Mouse (Mus musculus): ENCODE measurements around the gene Miox. TPM values are rescaled to one million over a fixed set of nuclear protein-coding genes. Genes with fewer than 3 reads are reported as not detected.

Gene Miox
- not detected in 2 replicates for polyA plus RNA-seq (2016; fragmentation: Nextera tagmentation; extraction: Ambion mirVana)

DNA sequence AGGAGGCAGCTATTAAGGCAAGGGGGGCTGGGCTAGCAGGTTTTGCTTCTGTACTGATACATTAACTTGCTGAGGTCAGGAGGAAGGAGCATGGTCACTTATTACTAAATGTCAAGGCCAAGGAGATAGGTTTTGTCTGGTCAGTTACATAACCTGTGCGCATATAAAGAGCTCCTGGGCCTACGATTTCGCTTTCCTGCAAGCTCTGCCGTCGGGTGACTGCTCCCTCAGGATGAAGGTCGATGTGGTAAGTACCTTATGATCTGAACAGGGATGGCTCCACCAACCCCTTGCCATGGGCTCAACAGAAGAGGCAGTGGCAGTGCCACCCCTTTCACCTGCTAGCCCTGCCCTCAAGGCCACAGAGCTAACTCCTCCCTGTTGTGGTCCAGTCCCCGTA lies at the start of gene Miox:
Gene Miox, plus strand, starts transcription at position 128 of the 400 bp plus-strand sequence.
- no peaks in the 10 kb centered on the region for H3K4me1 ChIP-seq
- no peaks in the 10 kb centered on the region for H3K36me3 ChIP-seq
- H3K4me2 ChIP-seq (replicated peaks): no peak within 1 kb of the TSS
- no peaks in the 10 kb centered on the region for H3K9me3 ChIP-seq (replicated peaks)
- WGBS: 94% methylated on average over 7 of the region's 7 CpGs
- H3K27me3 ChIP-seq: no peaks in the 10 kb centered on the region
- H3K9ac ChIP-seq: no peak within 1 kb of the TSS; the same call in 1 of the 2 replicates
- H3K4me3 ChIP-seq: no peak within 1 kb of the TSS
- H3K27ac ChIP-seq: no peak within 1 kb of the TSS
- no peak for ATAC-seq (ENCODE audit: low FRiP score)

DNA sequence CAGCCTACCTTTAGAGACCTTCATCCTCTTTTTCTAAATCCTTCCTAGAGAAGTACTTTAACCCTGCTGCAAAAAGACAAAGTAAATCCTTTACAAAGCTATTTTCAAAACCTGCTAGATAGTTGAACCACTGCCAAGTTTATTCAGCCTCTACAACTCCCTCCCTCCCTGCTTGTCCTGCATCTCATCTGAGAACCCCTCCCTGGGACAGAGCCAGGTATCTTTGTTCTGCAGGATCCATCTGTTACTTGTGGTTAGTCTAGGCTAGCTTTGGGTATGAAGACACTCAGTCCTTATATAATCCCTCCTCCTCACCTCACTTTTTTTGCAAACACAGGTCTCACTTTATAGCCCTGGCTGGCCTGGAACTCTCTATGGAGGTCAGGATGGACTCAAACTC lies 49.2 kb upstream of the Miox start:
- ATAC-seq (ENCODE audit: low FRiP score): no peak
- H3K36me3 ChIP-seq: peaks cover 91% of the 10 kb centered on the region
- no peak overlapping the region for H3K9ac ChIP-seq
- no peak overlapping the region for H3K4me3 ChIP-seq
- no peaks in the 10 kb centered on the region for H3K9me3 ChIP-seq (replicated peaks)
- no peak overlapping the region for H3K4me2 ChIP-seq (replicated peaks)
- no peaks in the 10 kb centered on the region for H3K4me1 ChIP-seq
- no peaks in the 10 kb centered on the region for H3K27me3 ChIP-seq
- H3K27ac ChIP-seq: no peak overlapping the region

DNA sequence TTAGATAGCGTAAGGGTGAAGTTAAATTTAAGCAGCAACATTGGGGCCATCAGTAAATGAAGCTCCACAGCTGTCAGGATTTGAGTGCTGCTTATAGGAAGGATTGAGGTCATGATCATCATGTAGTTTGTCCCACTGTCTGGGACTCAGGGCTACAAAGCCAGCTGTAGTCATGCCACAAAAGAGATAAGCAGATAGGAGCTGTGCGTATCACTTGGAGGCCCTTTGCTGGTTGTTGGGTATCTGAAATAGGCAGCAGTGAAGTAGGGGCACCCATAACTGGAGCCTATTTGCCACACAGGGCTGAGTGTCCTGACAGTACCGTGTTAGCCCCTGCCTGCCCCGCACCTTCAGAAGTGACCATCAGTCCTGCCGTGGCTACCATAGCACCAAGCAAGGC lies 48.7 kb upstream of the Miox start:
- no peak overlapping the region for H3K4me3 ChIP-seq
- 93% methylated on average over 5 of the region's 5 CpGs for WGBS
- H3K27me3 ChIP-seq: no peaks in the 10 kb centered on the region
- no peaks in the 10 kb centered on the region for H3K4me1 ChIP-seq
- H3K4me2 ChIP-seq (replicated peaks): no peak overlapping the region
- H3K9ac ChIP-seq: no peak overlapping the region
- peaks cover 87% of the 10 kb centered on the region for H3K36me3 ChIP-seq
- H3K27ac ChIP-seq: no peak overlapping the region
- ATAC-seq (ENCODE audit: low FRiP score): no peak
- H3K9me3 ChIP-seq (replicated peaks): no peaks in the 10 kb centered on the region

DNA sequence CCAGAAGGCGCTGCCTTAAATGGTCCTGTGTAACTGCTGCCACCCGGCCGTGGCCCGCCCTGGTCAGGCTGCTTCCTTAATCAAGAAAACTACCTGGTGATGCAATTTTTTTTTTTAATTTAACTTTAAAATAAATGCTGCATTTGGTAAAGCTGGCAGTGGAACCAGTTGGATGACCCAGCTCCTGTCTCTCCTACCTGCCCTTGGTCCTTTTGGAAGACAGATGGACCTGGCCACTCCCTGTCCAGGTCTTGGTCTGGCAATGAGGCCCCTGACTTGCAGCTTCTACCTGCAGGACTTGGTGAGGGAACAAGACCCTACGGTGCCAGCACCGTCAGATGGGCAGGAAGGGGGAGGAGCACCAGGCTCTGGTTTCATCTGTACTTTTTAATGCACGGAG lies 48.1 kb upstream of the Miox start:
- Histone ChIP-seq H3K9me3 (replicated peaks) (no peaks in the 10 kb centered on the region), H3K4me2 (replicated peaks) (no peak overlapping the region), H3K9ac (no peak overlapping the region), H3K4me3 (no peak overlapping the region), H3K27ac (no peak overlapping the region), H3K4me1 (no peaks in the 10 kb centered on the region), H3K27me3 (no peaks in the 10 kb centered on the region), H3K36me3 (peaks cover 86% of the 10 kb centered on the region)
- no peak for ATAC-seq (ENCODE audit: low FRiP score)
- WGBS: 92% methylated on average over 7 of the region's 7 CpGs

DNA sequence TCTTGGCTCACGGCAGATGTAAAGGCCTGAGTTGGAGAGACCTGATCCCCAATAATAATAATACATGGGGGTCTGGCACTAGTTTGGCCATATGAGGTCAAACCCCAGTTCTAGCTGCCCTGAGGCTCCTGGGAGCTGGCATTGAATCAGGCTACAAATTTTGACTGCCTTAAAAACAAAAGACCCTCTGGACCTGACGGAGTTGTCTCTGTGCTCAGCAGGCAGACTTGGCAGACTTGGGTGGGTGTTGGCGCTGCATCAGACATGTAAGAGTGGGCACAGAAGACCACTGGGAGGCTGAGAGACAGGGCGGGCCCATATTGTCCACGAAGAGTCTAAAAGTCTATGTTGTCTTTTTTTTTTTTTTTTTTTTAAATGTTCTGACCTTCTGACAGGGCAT lies 47.6 kb upstream of the Miox start:
- no peak overlapping the region for H3K27ac ChIP-seq
- WGBS: 87% methylated on average over 5 of the region's 5 CpGs

DNA sequence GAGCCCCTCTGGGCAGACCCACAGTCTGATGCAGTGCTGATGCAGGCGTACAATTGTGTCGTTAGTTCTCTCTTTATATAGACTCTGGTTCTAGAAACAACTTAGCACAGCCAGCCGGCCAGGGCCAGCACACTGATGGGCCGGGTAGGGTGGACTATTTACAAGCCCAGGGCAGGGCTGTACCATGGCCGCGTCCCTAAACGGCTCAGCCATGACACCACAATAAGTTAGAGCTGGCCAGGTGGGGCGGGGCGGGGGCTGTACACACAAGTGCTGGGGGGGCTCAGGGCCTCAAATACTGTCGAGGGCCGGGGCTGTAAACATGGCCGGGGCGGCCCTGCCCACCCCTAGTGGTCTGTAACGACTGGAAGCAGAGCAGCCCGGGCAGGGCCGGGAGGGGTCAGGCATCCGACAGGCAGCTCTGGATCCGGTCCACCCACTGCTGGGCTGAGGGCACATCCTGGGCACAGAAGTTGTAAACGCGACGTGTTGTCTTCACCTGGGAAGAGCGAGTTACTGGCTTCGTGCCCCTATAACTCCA lies 45.9 kb upstream of the Miox start:
- peaks cover 85% of the 10 kb centered on the region for H3K36me3 ChIP-seq
- no peaks in the 10 kb centered on the region for H3K27me3 ChIP-seq
- no peak overlapping the region for H3K27ac ChIP-seq
- ATAC-seq (ENCODE audit: low FRiP score): no peak
- 95% methylated on average over 23 of the region's 23 CpGs for WGBS
- H3K9me3 ChIP-seq (replicated peaks): no peaks in the 10 kb centered on the region
- H3K4me3 ChIP-seq: no peak overlapping the region
- H3K4me2 ChIP-seq (replicated peaks): no peak overlapping the region
- H3K9ac ChIP-seq: no peak overlapping the region
- H3K4me1 ChIP-seq: no peaks in the 10 kb centered on the region

More for the DNA sequence above, 47.6 kb upstream of the Miox start:
- ATAC-seq (ENCODE audit: low FRiP score): no peak
- H3K36me3 ChIP-seq: peaks cover 85% of the 10 kb centered on the region
- H3K9me3 ChIP-seq (replicated peaks): no peaks in the 10 kb centered on the region
- H3K4me1 ChIP-seq: no peaks in the 10 kb centered on the region
- no peak overlapping the region for H3K4me3 ChIP-seq
- H3K27me3 ChIP-seq: no peaks in the 10 kb centered on the region
- H3K4me2 ChIP-seq (replicated peaks): no peak overlapping the region
- no peak overlapping the region for H3K9ac ChIP-seq

DNA sequence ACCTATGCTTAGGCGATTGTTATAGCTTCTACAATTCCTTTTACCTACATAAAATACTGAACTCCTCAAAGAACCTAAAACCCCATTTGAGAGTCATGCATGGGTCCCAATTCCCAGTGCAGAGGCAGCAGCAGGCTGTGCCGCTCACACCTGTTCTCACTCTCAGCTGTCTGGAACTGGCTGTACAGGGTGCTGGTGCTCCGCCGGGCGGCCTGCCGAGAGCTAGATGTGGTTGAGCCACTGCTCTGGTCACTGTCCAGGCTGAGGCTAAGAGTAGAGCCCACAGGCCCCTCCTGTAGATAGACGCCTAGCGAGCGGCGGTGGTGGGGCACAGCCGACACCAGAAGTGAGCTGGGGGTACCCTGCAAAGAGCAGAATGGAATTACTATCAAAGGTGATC lies 44.7 kb upstream of the Miox start:
- no peaks in the 10 kb centered on the region for H3K4me1 ChIP-seq
- ATAC-seq (ENCODE audit: low FRiP score): no peak
- H3K9me3 ChIP-seq (replicated peaks): no peaks in the 10 kb centered on the region
- WGBS: 96% methylated on average over 11 of the region's 11 CpGs
- H3K9ac ChIP-seq: no peak overlapping the region
- H3K27ac ChIP-seq: no peak overlapping the region
- no peaks in the 10 kb centered on the region for H3K27me3 ChIP-seq
- H3K4me3 ChIP-seq: no peak overlapping the region
- no peak overlapping the region for H3K4me2 ChIP-seq (replicated peaks)
- H3K36me3 ChIP-seq: peaks cover 85% of the 10 kb centered on the region

DNA sequence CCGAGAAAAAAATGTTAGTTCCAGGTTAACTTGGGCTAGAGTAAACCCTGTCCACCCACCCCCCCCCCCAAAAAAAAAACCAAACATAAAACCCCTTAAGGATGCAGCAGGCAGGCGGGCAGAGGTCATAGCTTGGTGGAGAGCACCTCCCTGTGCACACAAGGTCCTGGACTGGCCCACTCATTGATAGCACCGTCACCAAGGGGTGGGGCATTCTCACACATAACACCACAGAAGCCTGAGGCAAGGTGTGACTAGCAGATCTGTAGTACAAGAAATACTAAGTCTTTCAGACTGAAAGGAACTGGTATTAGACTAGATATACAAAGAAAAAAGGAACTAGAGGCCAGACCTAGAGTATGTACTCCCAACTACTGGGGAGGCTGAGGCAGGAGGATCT lies 42.7 kb upstream of the Miox start:
- Histone ChIP-seq H3K27me3 (no peaks in the 10 kb centered on the region), H3K4me1 (no peaks in the 10 kb centered on the region), H3K4me2 (replicated peaks) (no peak overlapping the region), H3K27ac (no peak overlapping the region), H3K9ac (no peak overlapping the region), H3K36me3 (peaks cover 89% of the 10 kb centered on the region), H3K4me3 (no peak overlapping the region), H3K9me3 (replicated peaks) (no peaks in the 10 kb centered on the region)
- no peak for ATAC-seq (ENCODE audit: low FRiP score)
- 89% methylated on average over 3 of the region's 3 CpGs for WGBS

DNA sequence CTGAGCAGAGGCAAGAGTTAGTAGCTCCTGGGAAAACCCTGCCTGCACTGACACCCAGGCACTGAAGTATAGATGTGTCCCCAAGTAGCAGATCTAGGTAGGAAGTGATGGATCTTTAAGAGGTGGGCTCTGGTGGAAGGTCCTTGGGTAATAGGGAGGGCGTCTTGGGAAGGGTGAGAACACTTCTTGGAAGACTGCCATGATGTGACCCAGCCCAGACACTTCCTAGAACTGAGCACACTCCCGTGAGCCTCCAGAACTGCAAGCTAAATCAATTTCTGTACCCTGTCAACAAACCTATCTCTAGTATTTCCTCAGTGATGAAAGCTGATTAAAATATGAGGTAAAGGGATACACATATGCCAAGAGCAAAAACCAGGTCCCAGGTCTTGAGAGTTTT lies 41.4 kb upstream of the Miox start:
- Histone ChIP-seq H3K4me1 (no peaks in the 10 kb centered on the region), H3K4me2 (replicated peaks) (no peak overlapping the region), H3K9ac (no peak overlapping the region), H3K4me3 (no peak overlapping the region), H3K9me3 (replicated peaks) (no peaks in the 10 kb centered on the region), H3K27ac (no peak overlapping the region), H3K36me3 (peaks cover 92% of the 10 kb centered on the region), H3K27me3 (no peaks in the 10 kb centered on the region)
- no peak for ATAC-seq (ENCODE audit: low FRiP score)
- 90% methylated on average over 2 of the region's 2 CpGs for WGBS

DNA sequence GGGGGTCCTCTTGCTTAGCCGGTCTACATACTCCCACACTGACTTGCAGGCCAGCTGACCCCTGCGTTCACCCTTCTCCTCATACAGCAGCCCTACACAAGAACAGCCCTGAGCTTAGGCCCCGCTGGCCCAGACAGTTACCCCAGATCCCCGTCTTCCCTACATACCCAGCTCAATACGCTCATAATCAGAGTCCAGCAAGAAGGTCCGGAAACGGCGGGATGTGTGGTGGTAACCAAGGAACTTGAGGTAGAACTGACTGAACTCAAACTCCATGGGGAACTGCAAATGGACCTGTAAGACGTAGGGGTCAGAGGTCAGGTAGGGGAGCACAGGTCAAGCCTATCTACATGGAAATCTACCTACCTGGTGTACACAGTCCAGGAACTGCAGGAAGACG lies 40.4 kb upstream of the Miox start:
- H3K9ac ChIP-seq: no peak overlapping the region
- ATAC-seq (ENCODE audit: low FRiP score): no peak
- H3K4me3 ChIP-seq: no peak overlapping the region
- H3K27ac ChIP-seq: no peak overlapping the region
- H3K27me3 ChIP-seq: no peaks in the 10 kb centered on the region
- H3K4me2 ChIP-seq (replicated peaks): no peak overlapping the region
- H3K4me1 ChIP-seq: no peaks in the 10 kb centered on the region
- H3K36me3 ChIP-seq: peaks cover 90% of the 10 kb centered on the region
- 93% methylated on average over 10 of the region's 10 CpGs for WGBS
- no peaks in the 10 kb centered on the region for H3K9me3 ChIP-seq (replicated peaks)

DNA sequence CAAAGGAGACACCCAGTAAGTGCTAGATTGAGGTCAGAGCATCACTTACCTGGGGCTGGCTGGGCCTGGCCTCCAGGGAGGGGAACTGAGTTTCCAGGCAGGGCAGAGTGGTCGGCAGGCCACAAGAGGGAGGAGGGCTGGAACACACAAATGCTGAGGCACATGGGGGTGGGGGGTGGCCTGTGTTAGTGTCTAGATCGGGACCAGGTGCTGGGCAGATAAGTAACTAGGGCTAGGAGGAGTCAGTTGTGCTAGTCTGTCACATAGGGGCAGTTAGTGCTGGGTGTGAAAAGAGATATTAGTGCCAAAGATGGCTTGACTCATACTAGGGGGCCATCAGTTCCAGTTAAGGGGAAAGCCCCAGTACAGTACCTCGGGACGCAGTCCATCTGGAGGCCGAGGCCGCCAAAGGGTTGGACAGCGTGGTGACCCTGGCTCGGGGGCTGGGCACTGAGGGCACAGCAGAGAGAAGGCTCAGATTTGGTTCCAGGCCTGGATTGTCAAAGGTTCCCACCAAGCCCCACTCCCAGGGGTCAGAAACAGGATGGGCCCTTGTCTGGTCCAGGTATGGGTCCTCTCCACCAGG lies 38.5 kb upstream of the Miox start:
- no peak overlapping the region for H3K4me3 ChIP-seq
- 93% methylated on average over 8 of the region's 8 CpGs for WGBS
- no peak overlapping the region for H3K4me2 ChIP-seq (replicated peaks)
- peaks cover 94% of the 10 kb centered on the region for H3K36me3 ChIP-seq
- H3K9ac ChIP-seq: no peak overlapping the region
- H3K4me1 ChIP-seq: no peaks in the 10 kb centered on the region
- H3K9me3 ChIP-seq (replicated peaks): no peaks in the 10 kb centered on the region
- no peak for ATAC-seq (ENCODE audit: low FRiP score)
- no peak overlapping the region for H3K27ac ChIP-seq
- no peaks in the 10 kb centered on the region for H3K27me3 ChIP-seq

DNA sequence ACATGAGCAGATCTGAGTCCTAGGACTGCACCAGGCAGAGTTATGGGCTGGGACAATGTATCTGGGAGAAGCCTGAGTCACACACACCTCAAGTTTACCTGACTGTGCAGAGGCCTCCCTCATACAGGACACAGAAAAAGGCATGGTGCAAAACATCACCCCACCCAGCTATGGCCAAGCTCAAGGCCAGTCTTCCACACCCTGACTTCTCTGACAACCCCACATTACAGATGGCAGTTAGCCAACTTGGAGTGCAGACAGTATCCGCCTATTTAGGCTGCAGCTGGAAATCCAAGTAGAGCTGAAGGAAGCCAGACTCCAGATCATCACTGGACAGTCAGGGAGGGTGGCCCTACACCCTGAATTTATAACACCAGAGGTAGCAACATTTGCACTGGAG lies 37.7 kb upstream of the Miox start:
- H3K27me3 ChIP-seq: no peaks in the 10 kb centered on the region
- peaks cover 95% of the 10 kb centered on the region for H3K36me3 ChIP-seq
- no peak overlapping the region for H3K4me2 ChIP-seq (replicated peaks)
- H3K4me3 ChIP-seq: no peak overlapping the region
- H3K4me1 ChIP-seq: no peaks in the 10 kb centered on the region
- ATAC-seq (ENCODE audit: low FRiP score): no peak
- H3K9ac ChIP-seq: no peak overlapping the region
- 96% methylated on average over 1 of the region's 1 CpGs for WGBS
- H3K27ac ChIP-seq: no peak overlapping the region
- no peaks in the 10 kb centered on the region for H3K9me3 ChIP-seq (replicated peaks)

DNA sequence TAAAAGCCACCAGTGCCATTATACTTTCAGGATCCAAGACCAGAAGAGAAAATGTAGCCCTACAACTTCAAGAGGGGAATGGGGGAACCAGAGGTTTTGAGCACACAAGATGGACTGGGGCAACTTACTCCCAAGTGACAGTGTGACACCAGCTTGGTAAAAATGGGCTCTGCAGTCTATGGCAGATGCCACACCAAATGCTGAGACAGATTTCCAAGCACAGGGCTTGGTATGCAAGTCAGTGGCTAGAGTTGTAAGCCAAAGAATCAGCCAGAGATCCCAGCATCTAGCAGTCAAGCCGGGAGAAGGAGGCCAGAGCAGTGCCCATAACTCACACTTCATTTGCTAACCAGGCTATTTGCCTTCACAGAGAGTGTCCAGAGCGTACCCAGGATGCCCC lies 36.5 kb upstream of the Miox start:
- ATAC-seq (ENCODE audit: low FRiP score): no peak
- Histone ChIP-seq H3K27ac (no peak overlapping the region), H3K27me3 (no peaks in the 10 kb centered on the region), H3K4me1 (no peaks in the 10 kb centered on the region), H3K4me3 (no peak overlapping the region), H3K4me2 (replicated peaks) (no peak overlapping the region), H3K36me3 (peaks cover 95% of the 10 kb centered on the region), H3K9me3 (replicated peaks) (no peaks in the 10 kb centered on the region), H3K9ac (no peak overlapping the region)
- WGBS: 88% methylated on average over 2 of the region's 2 CpGs

All from hindbrain, embryonic 12.5 days (tissue).